Mouse (Mus musculus): ENCODE measurements around the gene Ttc7.
"Not testable (repeated sequence)": the region's sequence is repeated elsewhere in the genome, so short reads cannot be mapped to it uniquely, and the experiment has no call there.

The Ttc7 gene

DNA sequence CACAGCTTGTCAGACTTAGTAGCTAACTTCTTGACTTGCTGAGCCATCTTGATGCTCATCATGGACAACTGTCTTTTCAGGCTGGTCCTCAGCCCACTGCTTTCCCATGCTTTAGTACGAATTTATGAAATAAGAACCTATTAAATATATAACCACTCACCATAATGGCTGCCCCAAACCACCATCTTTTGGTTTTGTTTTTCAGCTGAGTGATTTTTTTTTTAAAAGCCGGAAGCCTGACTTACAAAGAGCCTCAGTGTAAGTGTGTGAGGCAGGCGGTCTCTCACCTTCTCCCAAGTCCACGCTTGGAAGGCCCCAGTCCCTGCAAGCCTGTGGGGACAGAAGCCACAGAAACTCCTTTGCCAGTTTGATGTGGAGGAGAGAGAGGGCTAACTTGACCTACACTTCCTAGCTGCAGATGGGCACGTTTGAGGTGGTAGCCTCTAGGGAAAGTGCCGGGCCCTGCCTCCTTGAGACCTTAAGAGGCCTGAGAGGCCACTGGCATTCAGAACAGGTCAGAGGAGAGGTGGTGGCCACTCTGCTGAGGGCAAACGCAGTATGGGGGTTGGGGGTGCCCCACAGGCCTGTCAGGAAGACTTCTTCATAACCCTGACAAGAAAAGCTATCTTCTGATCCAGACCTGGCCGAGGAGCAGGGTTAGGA is 3.9 kb downstream of the Ttc7 start:
- no peak for DNase-seq (ENCODE audit: low spot score)

DNA sequence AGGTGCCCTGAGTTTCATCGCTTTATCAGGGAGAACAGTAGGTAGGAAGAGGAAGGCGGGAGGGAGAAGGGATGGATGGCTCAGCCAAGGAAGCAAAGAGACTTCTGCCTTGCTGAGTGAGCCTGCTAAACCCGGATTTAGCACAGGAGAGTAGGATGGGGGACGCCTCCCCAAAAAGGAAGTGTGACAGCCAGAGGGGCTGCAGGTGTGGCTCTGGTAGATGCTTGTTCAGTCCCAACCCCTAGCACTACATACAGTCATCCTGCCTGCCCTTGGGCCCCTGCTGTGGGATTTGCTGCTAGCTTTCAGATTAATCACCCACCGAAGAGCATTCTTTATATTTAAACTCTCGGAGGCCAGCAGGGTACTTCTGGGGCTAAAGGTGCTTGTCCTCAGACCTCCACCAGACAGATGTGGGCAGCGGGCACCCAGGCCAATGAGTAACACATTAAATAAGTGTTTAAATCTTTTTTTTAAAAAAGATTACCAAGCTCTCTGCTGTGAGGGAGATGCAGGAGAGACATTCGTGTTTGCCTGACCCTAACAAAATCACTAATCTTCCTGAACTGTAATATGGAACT is 4.6 kb downstream of the Ttc7 start:
- no peak for DNase-seq (ENCODE audit: low spot score)

DNA sequence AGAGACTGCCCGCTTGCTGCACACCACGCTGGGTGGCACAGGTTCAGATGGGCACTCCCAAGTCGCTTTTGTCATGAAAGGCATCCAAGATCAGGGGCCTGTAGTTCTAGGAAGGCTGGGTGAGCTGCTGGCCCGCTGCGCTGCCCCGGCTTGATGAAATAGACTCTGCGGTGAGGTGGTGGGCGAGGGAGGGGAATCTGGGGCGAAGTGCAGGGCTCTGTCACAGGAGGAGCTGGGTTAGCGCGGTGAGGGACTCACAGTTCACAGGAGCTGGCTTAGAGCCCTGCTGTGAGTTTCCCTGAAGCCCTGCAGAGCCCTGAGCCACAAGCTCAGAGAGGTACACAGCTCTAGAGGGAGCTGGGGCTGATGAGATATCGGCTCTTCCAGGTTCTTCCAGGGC is 5.4 kb downstream of the Ttc7 start:
- DNase-seq (ENCODE audit: low spot score), result no peak

DNA sequence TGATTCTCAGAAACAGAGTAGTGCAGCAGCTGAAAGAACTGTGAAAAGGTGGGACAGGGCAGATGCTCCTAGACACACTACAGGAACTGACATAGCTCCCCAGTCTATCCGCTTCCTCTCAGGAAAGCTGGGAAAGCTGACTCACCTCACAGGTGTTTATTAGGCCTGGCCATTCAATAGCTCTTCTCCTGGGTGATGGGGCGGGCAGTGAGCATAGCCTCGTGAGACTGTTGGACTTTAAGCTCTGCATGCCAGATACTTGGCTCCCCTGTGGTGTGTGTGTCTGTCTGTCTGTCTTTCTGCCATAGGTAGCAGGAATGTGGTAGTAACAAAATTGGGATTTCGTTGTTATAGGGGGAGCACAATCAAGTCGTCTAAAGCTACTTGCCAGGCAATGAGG is 6.7 kb downstream of the Ttc7 start:
- no peak for DNase-seq (ENCODE audit: low spot score)

DNA sequence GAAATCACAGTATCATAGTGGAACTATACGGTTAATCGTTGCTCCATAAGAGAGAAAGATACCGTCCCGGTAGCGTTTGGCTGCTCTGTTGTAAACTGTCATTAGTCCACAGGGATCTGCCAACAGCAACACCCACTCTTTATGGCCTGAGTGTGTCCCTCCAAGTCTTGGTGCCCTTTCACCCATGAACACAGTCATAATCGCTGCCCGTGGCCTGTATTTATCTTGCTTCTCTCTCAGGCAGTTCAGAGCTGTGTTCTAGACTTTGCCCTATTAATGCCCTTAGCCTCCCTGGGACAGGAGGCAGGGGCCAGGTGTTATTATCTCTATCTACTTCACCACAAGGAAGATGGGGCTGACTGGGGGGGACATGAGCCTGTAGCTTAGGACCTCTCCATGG is 8.4 kb downstream of the Ttc7 start:
- DNase-seq (ENCODE audit: low spot score), result no peak

DNA sequence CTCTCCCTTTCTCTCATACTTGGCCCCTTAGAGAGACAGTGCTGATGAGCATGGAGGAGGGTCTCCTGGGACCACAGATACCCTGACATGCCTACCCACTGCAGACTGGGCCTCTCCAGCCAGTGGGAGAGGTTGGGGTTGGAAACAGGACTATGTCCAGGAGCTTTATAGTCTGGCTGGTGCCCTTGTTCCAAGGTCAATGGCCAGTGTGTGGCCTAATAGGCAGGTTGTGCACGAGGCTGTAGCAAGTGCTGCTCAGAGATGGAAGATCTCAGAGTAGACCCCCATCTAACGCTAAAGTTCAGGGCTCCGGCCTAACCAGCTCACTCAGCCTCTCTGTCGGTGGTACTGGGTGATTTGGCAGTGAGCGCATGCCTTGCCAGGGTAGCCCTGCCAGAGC is 9.1 kb downstream of the Ttc7 start:
- no peak for DNase-seq (ENCODE audit: low spot score)

DNA sequence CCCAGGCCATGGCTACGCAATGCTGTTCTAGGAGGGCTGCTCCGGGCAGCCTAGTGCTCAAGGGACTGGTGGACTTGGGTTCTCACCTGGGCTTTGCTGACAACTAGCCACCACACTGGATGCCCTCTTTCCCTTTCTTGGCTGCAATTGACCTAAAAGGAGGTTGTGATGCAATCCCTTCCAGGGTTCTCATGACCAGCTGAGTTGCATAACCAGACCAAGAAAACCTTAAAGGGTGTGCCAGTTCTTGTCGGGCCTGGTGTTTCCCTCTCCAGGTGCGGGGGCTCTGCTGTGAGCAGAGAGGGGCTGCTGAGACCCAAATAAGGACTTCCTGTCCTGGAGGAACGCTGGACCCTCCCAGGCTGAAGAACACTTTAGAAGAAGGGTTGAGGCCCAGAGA is 10.4 kb downstream of the Ttc7 start:
- DNase-seq (ENCODE audit: low spot score), result no peak

DNA sequence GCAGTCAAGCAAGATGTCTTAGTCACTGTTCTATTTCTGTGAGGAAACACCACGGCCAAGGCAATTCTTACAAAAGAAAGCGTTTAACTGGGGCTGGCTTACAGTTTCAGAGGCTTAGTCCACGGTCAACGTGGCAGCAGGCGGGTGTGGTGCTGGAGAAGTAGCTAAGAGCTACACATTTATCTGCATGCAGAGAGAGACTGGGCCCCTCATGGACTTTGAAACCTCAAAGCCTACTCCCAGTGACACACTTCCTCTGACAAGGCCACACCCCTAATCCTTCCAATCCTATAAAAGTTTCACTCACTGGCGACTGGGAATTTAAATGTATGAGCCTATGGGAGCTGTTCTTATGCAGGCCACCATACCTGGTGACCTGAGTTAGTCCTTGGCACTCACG is 13.1 kb downstream of the Ttc7 start:
- no peak for DNase-seq (ENCODE audit: low spot score)

DNA sequence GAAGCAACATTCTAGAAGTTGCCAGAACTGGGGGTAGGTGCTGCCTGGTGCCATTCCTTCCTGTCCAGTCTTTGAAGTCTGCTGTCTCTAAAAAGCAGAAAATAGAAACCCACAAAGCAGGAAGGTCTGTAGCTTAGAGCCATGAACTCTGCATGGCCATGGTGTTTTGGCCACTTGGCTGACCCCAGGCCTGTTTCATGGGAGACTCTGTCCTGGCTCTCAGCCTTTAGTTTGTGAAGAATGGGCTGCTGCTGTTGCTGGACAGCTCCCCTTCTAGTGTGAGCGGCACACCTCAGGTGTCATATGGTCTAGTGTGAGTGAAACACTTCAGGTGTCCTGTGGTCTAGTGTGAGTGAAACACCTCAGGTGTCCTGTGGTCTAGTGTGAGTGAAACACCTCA is 14.0 kb downstream of the Ttc7 start:
- not testable (repeated sequence) for DNase-seq (ENCODE audit: low spot score)

DNA sequence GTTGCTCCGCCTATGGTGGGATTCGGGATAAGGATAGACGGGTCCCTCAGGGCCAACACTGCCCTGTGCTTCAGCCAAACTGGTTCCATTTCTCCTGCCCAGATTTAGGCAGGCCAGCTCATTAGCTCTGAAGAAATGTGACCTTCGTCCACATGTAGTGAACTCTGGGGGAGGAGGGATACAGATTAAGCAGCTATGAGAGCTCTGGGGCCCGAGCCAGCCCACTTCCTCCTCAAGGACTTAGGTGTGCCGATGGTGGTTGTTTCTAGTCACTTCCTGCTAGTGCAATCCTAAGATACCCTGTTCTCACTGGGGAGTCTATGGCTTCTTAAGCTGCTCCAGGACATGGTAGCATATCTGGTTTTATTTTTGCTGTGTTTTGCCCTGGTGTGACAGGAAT is 16.3 kb downstream of the Ttc7 start:
- DNase-seq (ENCODE audit: low spot score), result no peak

DNA sequence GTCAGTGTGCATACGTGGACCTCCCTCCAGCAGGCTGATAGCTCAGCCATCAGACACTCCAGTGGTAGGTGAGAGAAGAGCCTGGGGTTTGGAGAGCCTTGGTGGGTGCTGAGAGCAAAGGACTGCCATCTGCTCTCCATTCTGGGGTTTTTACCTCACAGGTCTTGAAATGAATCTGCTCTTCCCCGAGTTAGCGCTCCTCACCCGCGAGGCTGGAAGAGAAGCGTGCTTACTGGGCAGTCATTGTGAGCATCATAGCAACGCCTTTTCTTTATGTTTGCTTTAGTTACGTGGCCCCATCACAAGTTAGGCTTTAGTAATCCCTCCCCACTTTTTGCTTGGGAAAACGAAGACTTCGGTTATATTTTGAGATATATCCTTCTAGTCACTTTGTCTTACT is 17.7 kb downstream of the Ttc7 start:
- DNase-seq (ENCODE audit: low spot score), result no peak

DNA sequence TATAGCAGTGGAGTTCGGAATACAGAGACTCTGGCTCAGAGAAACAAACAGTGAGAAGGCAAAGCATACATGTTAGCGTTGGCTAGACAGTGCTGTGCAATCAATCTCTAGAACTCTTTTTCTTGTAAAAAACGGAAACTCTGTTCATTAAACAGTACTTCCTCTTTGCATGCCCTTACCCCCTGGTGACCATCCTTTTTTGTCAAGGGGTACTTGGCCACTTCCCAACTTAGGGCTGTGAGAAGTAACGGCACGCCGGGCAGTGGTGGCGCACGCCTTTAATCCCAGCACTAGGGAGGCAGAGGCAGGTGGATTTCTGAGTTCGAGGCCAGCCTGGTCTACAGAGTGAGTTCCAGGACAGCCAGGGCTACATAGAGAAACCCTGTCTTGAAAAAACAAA is 18.9 kb downstream of the Ttc7 start:
- not testable (repeated sequence) for DNase-seq (ENCODE audit: low spot score)

DNA sequence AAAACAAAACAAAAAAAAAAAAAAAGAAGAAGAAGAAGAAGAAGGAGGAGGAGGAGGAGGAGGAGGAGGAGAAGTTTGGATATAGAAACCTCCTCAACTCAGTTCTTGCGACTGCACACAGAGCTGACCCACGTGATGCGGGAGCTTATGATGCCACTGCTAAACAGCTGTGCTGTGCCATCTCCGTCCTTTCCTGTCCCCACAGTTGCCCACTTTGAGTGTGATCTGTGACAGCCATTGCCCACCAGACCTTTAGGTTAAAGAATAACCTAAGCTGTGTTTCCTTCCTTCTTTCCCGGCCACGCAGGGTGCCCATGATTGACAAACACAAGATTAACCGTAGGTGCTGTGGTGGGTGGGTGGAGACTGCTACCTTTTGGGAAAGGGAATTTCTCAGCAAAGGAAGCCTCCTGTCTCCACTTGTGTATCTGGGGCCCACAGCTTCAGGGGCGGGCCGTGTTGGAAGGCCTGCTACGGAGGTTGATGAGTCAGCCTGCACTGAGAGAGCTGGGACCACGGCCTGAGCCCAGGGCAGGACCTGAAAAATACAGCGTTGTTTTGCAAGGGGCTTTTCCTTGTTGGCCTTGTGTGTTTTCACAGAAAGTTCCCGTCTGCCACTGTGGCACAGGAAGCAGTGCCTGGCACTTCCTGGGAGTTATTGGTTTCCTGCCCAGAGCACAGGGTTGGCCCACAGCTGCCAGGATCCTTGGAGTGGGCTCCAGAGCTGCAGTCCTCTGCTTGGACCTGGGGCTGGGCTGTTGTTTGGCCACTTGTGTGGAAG is 19.5 kb downstream of the Ttc7 start:
- DNase-seq (ENCODE audit: low spot score), result no peak

DNA sequence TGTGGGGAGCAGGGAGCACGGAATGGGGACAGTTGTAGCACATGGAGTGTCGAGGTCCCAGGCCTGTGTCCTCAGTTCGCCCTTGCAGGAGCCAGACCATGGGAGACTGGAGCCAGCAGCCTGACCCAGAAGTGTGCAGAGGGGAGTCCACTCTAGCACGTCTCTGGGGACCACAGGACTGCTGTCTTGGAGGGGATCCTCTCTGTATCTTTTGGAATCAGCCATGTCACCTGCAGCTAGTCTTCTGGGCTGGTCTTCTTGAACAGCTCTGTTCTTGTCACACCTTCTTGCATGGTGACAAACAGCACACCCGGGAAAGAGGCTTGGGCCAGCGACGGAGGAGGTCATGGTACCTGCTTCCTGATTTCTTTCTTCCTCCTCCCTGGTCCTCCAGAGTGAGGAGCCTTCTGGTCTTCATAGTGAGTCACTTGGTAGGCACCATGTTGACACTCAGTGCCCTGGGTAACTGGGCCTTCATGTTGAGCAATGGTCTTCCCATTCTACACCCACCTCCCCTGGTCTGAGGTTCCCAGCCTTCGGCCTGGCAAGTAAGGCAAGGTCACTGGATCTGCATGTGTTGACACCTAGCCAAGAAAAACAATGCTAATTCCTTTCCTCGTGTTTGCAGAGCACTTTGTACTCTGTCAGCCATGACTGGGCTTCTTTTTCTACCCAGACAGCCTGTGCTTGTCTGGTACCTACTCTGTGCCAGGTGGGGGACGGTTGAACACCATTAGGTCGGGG is 21.6 kb downstream of the Ttc7 start:
- no peak for DNase-seq (ENCODE audit: low spot score)

DNA sequence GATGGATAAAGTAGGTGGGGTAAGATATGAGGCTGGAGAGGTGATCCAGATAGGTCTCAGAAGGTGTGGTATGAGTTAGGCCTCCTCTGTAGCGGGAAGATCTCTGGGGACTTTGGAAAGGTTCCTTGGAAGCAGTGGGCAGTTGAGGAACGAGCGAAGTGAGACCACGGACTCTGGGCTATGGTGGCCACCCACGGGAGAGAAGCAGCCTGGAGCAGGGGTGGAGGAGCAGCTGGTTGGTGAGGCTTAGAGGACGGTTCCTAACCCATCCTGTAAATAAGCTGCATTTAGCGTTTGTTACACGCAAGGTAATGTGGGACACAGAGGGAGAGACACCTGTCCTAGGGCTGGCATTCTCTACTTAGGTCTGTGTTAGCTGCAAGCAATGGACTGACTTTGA is 22.4 kb downstream of the Ttc7 start:
- DNase-seq (ENCODE audit: low spot score), result no peak

DNA sequence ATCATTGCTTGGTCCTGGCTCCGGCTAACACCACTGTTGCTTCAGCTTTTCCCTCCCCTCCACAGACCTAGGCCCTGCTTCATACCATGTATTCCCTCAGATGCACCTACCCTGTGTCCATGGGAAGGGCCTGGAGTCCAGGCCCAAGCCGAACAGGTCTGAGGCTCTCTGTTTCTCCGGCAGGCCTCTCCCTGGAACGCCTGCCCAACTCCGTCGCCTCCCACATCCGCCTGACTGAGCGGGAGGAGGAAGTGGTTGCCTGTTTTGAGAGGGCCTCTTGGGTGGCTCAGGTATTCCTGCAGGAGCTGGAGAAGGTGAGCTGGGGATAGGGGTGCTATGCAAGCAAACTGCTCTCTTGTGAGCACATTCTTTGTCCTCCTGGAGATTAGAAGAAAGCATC is 24.1 kb downstream of the Ttc7 start:
- DNase-seq (ENCODE audit: low spot score), result no peak

DNA sequence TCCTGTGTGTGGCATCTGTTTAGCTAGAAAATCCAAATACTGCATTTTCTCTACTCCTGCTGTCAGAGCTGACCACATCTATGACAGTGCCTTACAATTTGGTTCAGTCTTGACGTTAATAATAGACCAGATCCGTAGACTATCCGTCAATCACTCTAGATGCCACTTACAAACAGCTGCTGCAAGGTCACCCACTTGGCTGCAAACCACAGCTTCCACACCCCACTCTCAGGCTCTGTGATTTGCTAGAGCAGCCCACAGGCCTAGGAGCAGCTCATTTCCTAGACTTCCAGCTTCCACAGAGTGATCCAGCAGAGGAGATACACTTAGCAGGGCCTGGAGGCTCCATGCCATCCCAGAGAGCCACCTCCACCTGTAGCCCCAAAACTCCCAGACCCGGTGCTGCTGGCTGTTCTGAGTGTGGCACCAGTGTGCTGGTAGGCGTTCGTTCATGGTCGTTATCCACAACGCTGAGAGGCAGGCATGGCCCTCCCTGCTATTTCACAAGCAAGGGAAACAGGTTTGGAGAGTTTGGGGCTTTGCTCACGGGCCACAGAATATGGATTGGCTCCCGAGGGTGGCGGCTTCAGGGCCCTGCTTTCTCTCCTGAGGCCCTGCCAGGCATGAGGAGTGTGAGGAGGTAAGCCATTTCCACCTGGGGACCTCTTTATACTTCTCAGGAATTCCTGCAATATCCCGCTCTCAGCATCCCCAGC is 26.5 kb downstream of the Ttc7 start:
- no peak for DNase-seq (ENCODE audit: low spot score)

DNA sequence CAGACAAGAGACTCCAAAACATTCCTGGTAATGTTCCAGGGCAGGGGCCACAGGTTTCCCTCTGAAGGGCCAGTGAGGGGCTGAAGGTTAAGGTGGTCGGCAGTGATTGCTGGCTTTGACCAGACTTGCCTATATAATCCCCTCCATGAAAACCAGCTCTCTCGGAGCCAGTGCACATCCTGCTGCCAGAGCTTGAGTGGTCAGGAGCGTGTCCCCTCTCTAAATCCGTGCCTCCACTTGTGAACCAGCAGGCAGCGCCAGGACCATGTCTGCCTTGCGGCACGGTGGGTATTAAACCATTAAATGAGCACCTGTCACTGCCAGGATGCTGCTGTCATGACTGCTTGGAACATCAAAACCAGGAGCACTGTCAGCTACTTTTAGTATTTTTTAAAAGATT is 27.8 kb downstream of the Ttc7 start:
- no peak for DNase-seq (ENCODE audit: low spot score)

DNA sequence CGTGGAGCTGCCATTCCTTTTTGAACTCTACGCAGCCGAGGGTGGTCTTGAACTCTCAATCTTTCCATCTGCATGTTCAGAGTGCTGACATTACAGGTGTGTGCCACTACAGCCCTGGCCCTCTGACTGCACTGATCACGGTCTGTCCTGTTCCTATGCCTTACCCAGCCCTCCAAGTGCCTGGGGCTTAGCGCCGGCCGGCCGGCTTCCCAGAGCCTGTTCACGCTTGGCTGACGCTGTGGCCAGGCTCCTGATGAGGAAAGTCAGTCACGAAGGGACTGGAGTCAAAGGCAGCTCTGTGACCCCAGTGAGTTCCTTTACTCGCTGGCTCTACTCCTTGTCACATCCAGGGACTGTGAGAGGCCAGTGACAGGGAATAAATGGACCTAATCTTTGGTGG is 29.7 kb downstream of the Ttc7 start:
- no peak for DNase-seq (ENCODE audit: low spot score)

DNA sequence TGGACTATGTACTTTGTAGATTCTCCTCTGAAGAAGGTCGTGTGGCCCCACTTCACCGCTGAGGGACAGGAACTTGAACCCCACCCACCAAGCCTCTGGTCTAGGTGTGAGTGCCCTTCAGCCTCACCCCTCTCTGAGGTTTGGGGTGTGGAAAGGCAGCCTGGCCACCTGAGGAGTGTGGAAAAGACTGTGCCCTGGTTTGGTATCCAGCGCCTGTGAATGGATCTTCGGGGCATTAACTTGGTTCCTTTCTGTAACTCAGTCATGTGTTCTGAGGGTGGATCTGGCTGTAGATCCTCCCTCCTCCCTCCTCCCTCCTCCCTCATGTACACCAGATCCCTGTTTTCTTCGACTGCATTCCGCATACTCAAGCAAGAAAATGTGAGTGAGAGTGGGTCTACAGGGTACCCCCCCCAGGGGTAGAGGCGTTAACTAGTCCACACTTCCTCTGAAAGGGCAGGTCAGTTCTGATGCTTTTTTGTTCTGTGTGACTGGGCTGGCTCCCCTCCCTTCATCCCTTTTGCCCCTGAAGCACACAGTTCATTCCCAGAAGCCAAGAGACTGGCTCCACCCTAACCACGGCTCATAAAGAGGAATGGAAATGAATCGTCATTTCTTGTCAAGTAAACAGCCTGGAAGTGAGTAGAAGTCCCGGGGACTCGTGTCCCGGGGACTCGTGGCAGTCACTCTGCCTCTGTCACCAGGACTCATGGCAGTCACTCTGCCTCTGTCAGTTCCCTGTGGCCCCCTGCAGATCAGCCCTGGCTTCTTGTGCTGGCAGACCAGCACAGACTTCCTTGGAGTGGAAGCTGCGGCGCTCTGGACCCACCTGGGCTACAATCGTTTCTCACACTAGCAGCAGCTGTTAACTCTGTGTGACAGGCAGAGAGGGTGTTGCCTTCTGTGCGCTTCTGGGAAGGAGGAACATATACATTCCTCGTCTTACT is 30.5 kb downstream of the Ttc7 start:
- no peak for DNase-seq (ENCODE audit: low spot score)

DNA sequence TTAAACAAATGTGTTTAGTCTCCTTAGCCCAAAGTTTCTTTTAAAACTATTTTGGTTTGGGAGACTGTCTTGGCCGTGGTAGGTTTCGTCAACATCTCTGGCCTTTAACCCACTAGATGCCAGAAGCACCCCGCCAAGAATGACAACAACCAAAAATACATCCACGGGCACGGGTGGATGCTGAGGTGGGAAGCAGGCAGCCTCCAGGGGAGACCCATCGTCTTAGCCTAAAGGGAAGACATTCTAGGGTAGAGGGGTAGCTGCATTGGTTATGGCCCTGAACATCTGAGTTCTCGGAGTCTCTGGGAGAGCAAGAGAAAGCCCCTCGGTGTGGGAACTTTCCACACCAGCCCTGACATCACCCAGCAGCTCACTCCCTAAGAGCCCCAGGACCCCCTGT is 31.4 kb downstream of the Ttc7 start:
- no peak for DNase-seq (ENCODE audit: low spot score)

Measured in layer of hippocampus, adult 11-12 months (tissue).